Mouse (Mus musculus) cerebellum, adult 2 months (tissue): ENCODE data around the gene Rhpn2.

ENCODE experiments used
- CTCF ChIP-seq: fragments of 200-500 bp; IDR thresholded peaks from 2 replicates; pipeline ENCODE4 v1.5.1; 2011; ENCODE audit warnings: low read depth, mild to moderate bottlenecking, control low read depth, low read length, moderate library complexity, borderline replicate concordance; ENCODE audit not compliant: insufficient read depth
- POLR2A ChIP-seq: fragments of 200-500 bp; IDR thresholded peaks from 2 replicates; pipeline ENCODE4 v1.6.1; 2011; ENCODE audit warnings: low read length, control low read depth, borderline replicate concordance; ENCODE audit not compliant: insufficient read depth

- no peak for TF ChIP-seq CTCF
- TF ChIP-seq POLR2A: no peak
Observed at GRCm38 (mm10) chr7:35380351-35380750, 46.4 kb downstream of the Rhpn2 start.
